Mouse (Mus musculus): ENCODE results near the gene Hoxa1. TPM values are rescaled to one million over a fixed set of nuclear protein-coding genes. Genes with fewer than 3 reads are reported as not detected.
A peak's percentile ranks its signal among the peaks of the same experiment; 100 is the strongest.

Hoxa1 gene
- polyA plus RNA-seq, 1 experiment from 2014 or later: 3.2 TPM

DNA sequence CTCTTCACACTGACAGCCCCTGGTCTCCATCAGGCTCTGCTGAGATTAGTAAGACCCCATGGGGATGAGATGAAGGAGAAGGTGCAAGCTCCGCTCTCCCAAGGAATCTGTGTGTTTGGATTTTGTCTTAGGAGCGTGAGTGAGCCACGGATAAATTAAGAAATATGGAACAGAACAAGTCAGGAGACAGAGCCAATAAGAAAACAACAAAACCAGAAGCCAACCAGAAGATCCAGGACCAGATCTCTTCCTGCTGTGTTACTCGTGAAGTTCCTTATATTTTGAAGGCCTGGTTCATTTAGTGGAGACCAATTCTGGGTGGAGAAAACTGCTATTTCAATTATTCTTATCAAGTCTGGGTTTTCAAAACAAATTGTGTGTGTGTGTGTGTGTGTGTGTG is 6.5 kb downstream of the Hoxa1 start:
- Histone ChIP-seq H3K4me3 (no peak overlapping the region), H3K27me3 (peaks cover 80% of the 10 kb centered on the region), H3K4me2 (replicated peaks) (no peak overlapping the region), H3K9me3 (replicated peaks) (no peaks in the 10 kb centered on the region), H3K27ac (no peak overlapping the region), H3K9ac (no peak overlapping the region), H3K36me3 (no peaks in the 10 kb centered on the region), H3K4me1 (0 out of 2 replicates have a peak, but pooled peaks cover 2% of the 10 kb centered on the region)
- WGBS: 16% methylated on average over 4 of the region's 4 CpGs
- no peak for ATAC-seq (ENCODE audit: low FRiP score)

DNA sequence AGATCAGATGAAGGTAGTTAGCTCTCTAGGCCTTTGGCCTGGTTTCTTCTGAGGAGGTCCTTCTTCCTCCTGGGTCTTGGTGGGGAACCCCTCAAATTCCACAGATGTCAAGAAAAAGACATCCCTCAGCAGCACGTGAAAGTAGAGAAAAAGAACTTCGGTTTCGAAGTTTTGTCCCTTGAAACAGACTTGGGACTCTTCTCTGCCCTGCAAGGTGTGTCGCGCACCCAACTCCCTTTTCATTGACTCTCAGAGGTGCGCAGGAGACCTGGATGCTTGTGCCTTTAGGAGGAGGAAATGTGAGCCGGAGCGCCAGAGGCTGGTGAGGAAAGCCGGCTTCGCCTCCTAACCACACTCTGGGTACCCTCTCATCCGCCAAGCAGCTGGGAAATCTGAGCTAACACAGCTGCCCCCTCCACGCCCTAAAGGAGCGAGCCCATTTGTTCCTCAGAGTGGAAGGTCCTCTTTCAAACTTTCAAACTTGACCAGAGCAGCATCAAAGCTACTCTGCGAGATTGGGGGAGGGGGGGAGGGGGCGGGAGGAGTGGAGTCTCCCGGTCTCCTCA is 7.6 kb downstream of the Hoxa1 start:
- H3K4me1 ChIP-seq: 0 out of 2 replicates have a peak, but pooled peaks cover 2% of the 10 kb centered on the region
- H3K27me3 ChIP-seq: peaks cover 69% of the 10 kb centered on the region
- H3K4me2 ChIP-seq (replicated peaks): no peak overlapping the region

DNA sequence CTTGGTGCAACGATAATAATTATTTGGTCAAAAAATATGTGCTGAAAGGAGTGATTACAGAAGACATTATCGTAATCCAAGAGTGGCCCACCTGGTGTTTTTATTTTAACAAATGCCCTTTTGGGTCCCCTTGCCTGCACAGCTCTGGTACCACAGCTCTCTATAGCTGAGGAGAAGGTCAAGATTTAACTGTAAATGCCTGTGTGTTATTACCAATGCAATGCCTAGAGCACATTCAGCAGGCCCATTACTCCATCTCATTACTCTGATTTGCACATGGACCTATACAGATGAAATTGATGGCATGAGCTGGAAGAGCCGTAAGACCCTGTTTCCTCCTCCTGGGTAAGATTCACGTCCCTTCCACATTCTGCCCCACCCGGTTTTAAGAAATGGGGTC is 19.0 kb downstream of the Hoxa1 start:
- 81% methylated on average over 5 of the region's 5 CpGs for WGBS
- ATAC-seq (ENCODE audit: low FRiP score): no peak
- Histone ChIP-seq H3K27me3 (no peaks in the 10 kb centered on the region), H3K4me3 (no peak overlapping the region), H3K27ac (no peak overlapping the region), H3K9ac (no peak overlapping the region), H3K4me1 (peaks cover 10% of the 10 kb centered on the region), H3K9me3 (replicated peaks) (no peaks in the 10 kb centered on the region), H3K4me2 (replicated peaks) (no peak overlapping the region), H3K36me3 (no peaks in the 10 kb centered on the region)

More for the DNA sequence above, 7.6 kb downstream of the Hoxa1 start:
- Histone ChIP-seq H3K27ac (no peak overlapping the region), H3K9me3 (replicated peaks) (no peaks in the 10 kb centered on the region), H3K9ac (no peak overlapping the region), H3K36me3 (no peaks in the 10 kb centered on the region), H3K4me3 (no peak overlapping the region)
- no peak for ATAC-seq (ENCODE audit: low FRiP score)
- WGBS: 3% methylated on average over 16 of the region's 16 CpGs

DNA sequence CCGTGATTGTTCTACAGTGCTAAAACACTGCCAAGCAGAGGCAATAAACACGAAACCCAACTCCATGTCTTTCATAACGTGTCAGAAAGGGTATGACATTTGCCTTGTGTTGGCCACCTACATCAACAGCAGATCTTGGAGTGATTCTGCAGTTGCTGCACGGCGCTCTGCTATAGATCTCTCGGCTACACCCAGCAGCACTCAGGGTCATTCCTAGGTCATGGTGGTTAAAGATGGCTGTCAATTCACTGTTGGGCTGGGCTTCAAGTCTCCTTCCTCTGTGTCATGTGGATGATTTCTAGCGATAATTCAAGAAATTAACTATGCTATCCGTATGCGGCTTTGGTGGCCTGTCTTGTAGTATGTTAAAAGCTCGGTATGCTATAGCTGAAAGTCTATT is 19.5 kb downstream of the Hoxa1 start:
- H3K36me3 ChIP-seq: no peaks in the 10 kb centered on the region
- WGBS: 57% methylated on average over 10 of the region's 10 CpGs
- H3K4me1 ChIP-seq: peaks cover 10% of the 10 kb centered on the region
- ATAC-seq (ENCODE audit: low FRiP score): no peak
- no peaks in the 10 kb centered on the region for H3K9me3 ChIP-seq (replicated peaks)
- no peak overlapping the region for H3K9ac ChIP-seq
- no peaks in the 10 kb centered on the region for H3K27me3 ChIP-seq
- H3K4me2 ChIP-seq (replicated peaks): no peak overlapping the region
- H3K4me3 ChIP-seq: no peak overlapping the region
- H3K27ac ChIP-seq: no peak overlapping the region

DNA sequence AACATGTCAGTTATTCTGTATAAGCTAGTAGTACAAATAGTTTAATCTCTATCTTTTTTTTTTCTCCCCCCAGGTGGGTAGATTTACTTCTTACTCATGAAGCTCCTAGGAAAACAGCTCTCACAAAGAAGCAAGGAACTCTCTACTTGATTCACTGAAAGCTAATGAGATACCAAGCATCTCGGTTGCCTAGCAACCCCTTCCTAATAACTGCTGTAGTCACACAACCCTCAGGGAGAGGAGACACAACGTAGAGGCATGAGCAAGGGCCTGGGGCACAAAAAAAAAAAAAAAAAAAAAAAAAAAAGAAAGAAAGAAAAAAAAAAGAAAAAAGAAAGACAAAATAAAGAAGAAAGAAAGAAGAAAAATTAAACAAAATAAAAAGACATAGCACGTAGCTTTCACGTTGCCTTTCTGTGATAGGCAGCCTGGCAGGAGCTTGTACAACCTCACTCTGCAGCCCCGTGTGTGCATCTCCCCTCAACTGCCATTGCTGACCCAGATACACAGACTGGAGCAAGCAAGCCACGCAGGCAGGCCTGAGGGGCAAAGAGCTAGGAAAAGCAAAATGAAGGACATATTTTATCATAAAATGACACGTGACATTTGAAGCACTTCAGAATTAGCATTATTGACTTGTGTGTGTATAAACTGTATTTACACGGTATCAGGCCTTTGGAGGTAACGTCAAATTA is 20.1 kb downstream of the Hoxa1 start:
- no peak overlapping the region for H3K27ac ChIP-seq
- no peak for ATAC-seq (ENCODE audit: low FRiP score)

DNA sequence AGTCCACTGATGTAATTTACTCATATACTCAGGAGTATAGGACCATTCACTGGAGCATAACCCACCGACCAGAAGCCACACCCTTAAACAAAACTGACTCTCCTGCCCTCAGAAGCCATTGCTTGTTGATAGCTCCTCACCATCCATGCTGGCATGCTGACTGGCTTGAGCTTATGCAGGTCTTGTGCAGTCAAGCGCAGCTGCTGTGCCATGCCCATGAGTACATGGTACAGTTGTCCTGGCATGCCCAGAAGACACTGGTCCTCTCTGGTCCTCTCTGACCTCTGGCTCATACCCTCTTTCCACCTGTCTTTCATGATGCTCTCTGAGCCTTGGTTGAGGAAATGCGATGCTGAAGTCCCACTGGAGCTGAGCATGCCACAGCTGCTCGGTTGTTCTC is 34.4 kb downstream of the Hoxa1 start:
- Histone ChIP-seq H3K4me3 (no peak overlapping the region), H3K27ac (no peak overlapping the region), H3K27me3 (no peaks in the 10 kb centered on the region), H3K4me2 (replicated peaks) (no peak overlapping the region), H3K36me3 (no peaks in the 10 kb centered on the region), H3K4me1 (peaks cover 13% of the 10 kb centered on the region), H3K9ac (no peak overlapping the region), H3K9me3 (replicated peaks) (0 out of 2 replicates have a peak, but pooled peaks cover 4% of the 10 kb centered on the region)
- no peak for ATAC-seq (ENCODE audit: low FRiP score)
- WGBS: 79% methylated on average over 4 of the region's 4 CpGs

More for the DNA sequence above, 20.1 kb downstream of the Hoxa1 start:
- WGBS: 54% methylated on average over 9 of the region's 9 CpGs
- Histone ChIP-seq H3K9me3 (replicated peaks) (no peaks in the 10 kb centered on the region), H3K36me3 (no peaks in the 10 kb centered on the region), H3K4me2 (replicated peaks) (no peak overlapping the region), H3K4me1 (peaks cover 10% of the 10 kb centered on the region), H3K9ac (no peak overlapping the region), H3K27me3 (no peaks in the 10 kb centered on the region), H3K4me3 (no peak overlapping the region)

DNA sequence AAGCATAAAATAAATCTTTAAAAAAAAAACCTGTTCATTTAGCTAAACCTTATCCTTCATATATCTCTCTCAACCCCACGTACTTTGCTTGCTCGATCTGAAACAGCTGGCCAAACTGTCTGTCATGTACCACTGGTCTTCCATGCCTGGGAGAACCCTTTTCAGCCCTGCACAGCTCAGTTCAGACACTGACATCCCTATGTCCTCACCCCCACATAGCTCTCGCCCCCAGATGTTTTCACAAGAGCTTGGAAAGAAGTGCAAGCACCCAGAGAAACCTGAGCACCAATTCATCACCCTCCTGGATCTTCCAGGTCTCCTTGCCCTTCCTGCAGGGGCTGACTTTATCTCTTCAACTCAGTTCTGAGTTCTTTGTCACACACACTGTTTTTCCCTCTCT is 36.9 kb downstream of the Hoxa1 start:
- H3K9ac ChIP-seq: no peak overlapping the region
- H3K9me3 ChIP-seq (replicated peaks): no peaks in the 10 kb centered on the region
- peaks cover 16% of the 10 kb centered on the region for H3K4me1 ChIP-seq
- no peaks in the 10 kb centered on the region for H3K27me3 ChIP-seq
- no peak overlapping the region for H3K4me3 ChIP-seq
- 59% methylated on average over 3 of the region's 3 CpGs for WGBS
- H3K36me3 ChIP-seq: no peaks in the 10 kb centered on the region
- no peak for ATAC-seq (ENCODE audit: low FRiP score)
- no peak overlapping the region for H3K27ac ChIP-seq
- H3K4me2 ChIP-seq (replicated peaks): no peak overlapping the region

DNA sequence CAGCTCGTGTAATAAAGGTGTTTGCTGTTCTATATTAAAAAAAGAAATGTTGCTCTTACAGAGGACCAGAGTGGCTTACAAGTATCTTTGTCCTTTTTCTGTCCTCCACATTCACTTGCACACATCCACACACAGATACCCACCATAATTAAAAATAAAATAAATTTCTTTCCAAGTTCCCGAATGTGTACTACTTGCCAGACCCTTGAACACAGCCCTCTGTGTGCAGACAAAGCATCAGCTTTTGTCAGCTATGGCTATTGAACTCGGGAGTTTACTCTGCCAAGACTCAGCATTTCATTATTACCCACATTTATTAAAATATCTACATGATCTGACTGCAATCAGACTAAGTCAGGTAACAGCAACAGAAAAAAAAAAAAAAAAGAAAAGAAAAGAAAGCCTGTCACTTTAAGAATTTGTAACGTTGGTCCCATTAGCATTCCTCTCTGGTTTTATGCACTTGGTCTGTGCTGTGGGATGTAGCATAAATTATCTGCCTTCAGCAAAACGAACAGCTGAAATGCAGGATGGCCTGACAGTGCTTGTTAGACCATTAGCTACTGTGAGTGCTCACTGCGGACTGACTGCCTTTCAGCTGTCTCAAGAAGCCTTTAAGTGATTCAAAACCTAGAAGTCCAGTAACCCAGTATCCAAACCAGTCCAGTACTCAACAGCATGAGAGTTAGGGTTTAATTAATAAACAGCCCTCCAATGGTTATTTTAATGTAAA is 39.0 kb downstream of the Hoxa1 start:
- Histone ChIP-seq H3K36me3 (no peaks in the 10 kb centered on the region), H3K27ac (peak overlapping the region; percentile 52; the same call in 1 of the 2 replicates), H3K4me1 (peaks cover 18% of the 10 kb centered on the region), H3K4me2 (replicated peaks) (no peak overlapping the region), H3K4me3 (no peak overlapping the region), H3K9me3 (replicated peaks) (no peaks in the 10 kb centered on the region), H3K27me3 (peaks cover 4% of the 10 kb centered on the region; the same call in 1 of the 2 replicates), H3K9ac (no peak overlapping the region)
- WGBS: 25% methylated on average over 6 of the region's 6 CpGs
- ATAC-seq (ENCODE audit: low FRiP score): peak; percentile 81

DNA sequence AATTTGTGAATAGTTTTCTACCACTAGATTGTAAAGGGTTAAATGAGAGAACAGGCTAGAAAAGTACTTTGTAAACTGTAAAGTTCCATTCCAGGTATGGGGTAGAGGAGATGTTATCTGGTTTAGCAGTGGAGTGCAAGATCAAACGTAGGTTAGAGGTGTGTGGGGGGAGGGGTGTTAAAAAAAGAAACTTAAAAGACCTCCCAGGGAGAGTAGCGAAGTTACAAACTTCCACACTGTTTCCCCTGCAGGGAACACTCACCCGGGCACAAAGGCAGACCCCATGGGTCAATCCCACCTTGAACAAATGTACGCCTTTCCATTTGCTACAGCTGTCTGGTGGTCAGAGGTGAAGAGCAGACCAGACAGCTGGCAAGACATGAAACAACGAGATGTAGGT is 42.2 kb downstream of the Hoxa1 start:
- Histone ChIP-seq H3K27ac (no peak overlapping the region), H3K27me3 (peaks cover 4% of the 10 kb centered on the region; the same call in 1 of the 2 replicates), H3K36me3 (no peaks in the 10 kb centered on the region), H3K9me3 (replicated peaks) (no peaks in the 10 kb centered on the region), H3K4me1 (peaks cover 18% of the 10 kb centered on the region), H3K4me3 (no peak overlapping the region), H3K9ac (no peak overlapping the region), H3K4me2 (replicated peaks) (no peak overlapping the region)
- 10% methylated on average over 5 of the region's 5 CpGs for WGBS
- ATAC-seq (ENCODE audit: low FRiP score): no peak

DNA sequence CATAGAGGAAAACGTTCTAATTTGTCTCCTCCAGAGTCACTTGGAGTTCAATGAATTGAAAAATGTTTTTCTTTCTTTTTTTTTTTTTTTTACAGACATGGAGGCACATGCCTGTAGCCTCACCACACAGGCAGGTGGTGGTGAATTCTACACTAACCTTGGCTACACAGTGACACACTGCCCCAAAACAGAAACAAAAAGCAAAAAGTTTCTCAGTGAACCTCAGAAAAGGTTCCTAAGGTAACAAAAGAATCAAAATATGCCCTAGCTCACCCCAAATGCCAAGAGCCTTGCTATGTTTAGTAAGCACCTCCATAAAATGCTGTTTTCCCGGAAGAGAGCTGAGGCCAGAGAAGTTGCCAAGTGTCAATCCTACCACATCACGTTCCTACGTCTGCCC is 46.3 kb downstream of the Hoxa1 start:
- H3K4me2 ChIP-seq (replicated peaks): no peak overlapping the region
- H3K36me3 ChIP-seq: no peaks in the 10 kb centered on the region
- H3K9ac ChIP-seq: no peak overlapping the region
- H3K27me3 ChIP-seq: peaks cover 4% of the 10 kb centered on the region; the same call in 1 of the 2 replicates
- H3K4me1 ChIP-seq: peaks cover 2% of the 10 kb centered on the region; the same call in 1 of the 2 replicates
- no peaks in the 10 kb centered on the region for H3K9me3 ChIP-seq (replicated peaks)
- 78% methylated on average over 4 of the region's 4 CpGs for WGBS
- no peak overlapping the region for H3K27ac ChIP-seq
- no peak overlapping the region for H3K4me3 ChIP-seq
- no peak for ATAC-seq (ENCODE audit: low FRiP score)

DNA sequence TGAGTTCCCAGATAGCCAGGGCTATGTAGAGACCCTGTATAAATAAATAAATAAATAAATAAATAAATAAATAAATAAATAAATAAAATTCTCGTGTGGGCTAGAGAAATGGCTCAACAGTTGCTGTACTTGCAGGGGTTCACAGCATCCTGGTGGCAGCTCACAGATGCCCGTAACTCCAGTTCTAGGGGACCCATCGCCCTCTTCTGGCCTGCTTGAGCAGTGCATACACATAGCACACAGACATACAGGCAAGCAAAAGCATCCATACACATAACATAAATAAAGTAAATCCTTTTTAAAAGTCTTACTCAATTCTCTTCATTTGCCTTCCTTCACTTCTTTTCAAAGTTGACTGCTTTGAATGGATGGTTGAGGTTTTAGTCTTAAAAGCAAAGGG is 50.7 kb downstream of the Hoxa1 start:
- no peak overlapping the region for H3K4me2 ChIP-seq (replicated peaks)
- ATAC-seq (ENCODE audit: low FRiP score): no peak
- 82% methylated on average over 3 of the region's 3 CpGs for WGBS
- no peak overlapping the region for H3K9ac ChIP-seq
- no peaks in the 10 kb centered on the region for H3K9me3 ChIP-seq (replicated peaks)
- no peaks in the 10 kb centered on the region for H3K4me1 ChIP-seq
- H3K27ac ChIP-seq: no peak overlapping the region
- H3K4me3 ChIP-seq: no peak overlapping the region
- H3K27me3 ChIP-seq: no peaks in the 10 kb centered on the region
- no peaks in the 10 kb centered on the region for H3K36me3 ChIP-seq

DNA sequence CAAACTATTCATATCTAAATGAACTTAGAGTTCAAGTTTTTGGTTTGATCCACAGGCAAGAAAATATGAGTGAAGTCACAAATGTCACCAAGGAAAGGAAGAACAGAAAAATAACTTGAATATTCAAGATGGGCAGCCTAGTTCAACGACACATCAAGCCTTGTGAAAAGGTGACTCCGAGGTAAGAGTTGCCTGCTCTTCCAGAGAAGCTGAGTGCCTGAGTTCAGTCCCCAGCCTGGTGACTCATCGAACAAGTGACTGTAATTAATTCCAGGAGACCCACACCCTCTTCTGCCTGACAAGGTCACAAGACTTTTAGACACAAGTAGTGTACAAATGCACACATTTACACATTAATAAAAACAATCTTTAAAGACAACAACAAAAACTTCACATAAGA is 51.4 kb downstream of the Hoxa1 start:
- WGBS: 28% methylated on average over 3 of the region's 3 CpGs
- no peaks in the 10 kb centered on the region for H3K9me3 ChIP-seq (replicated peaks)
- H3K4me3 ChIP-seq: no peak overlapping the region
- no peak for ATAC-seq (ENCODE audit: low FRiP score)
- H3K4me2 ChIP-seq (replicated peaks): no peak overlapping the region
- H3K27ac ChIP-seq: no peak overlapping the region
- H3K36me3 ChIP-seq: no peaks in the 10 kb centered on the region
- no peaks in the 10 kb centered on the region for H3K27me3 ChIP-seq
- H3K9ac ChIP-seq: no peak overlapping the region
- H3K4me1 ChIP-seq: no peaks in the 10 kb centered on the region

Data from hindbrain, embryonic 12.5 days (tissue).